Mouse (Mus musculus): Measurements from ENCODE around the gene Grm4.

DNA sequence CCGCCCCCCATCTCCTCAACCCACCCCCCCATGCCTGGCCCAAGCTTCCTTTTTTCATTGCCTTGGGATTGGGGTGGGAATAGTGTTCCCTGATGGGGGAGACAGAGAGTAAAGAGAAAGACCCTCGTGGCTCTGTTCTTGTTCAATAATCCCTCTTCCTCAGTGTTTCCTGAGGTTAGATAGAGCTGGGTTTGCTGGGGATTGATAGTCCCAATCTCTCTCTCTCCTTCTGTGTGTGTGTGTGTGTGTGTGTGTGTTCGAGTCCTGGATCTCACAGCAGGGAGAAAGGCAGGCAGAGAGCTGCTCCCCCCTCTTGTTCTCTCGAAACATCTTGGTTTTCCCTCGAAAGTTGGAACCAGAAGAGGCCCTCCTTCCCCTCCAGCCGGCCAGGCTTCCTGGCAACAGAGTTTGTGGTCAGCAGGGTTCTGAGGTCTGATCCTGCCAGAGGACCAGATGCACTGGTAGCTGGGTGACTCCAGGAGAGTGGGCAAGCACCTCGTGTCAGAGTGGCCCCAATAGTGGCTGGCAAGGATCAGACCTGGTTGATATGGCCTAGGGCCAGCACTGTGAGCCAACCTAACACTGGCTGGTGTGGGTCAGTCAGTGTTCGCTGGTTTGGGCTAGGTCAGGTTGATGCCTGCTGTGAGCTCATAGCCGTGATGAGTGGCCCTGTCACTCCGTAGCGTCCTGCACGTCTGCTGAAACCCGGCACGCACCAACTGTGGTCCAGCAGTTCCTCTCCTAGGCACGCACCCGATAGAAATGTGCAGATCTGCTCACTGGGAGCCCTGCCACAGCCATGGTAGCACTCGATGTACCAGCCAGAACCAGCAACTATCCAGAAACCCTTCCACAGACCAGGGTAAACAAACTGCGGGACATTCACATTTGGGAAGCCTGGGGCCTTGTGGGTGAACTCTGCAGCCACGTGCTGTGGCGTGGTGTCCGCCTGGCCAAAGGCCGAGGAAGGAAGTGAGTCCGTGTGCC is 31.3 kb upstream of the Grm4 start:
- TF ChIP-seq POLR2A (IDR thresholded peaks at IDR 0.05; ENCODE audit: control insufficient read depth, low read depth, low read length) (no peak; the same call in 1 of the 2 replicates), CTCF (IDR thresholded peaks at IDR 0.05; ENCODE audit: control insufficient read depth, insufficient read depth, insufficient replicate concordance, low read depth, low read length) (no peak)
